Mouse (Mus musculus) cerebellum, postnatal 14 days (tissue): Measurements from ENCODE around the gene Igsf9b.
A peak's percentile ranks its signal among the peaks of the same experiment; 100 is the strongest.

ENCODE experiments used
- DNase-seq, 2 experiments: peaks; one replicate each; pipeline ENCODE4 v3.0.0; 2021; ENCODE audit warnings: mixed read lengths in 2 of 2

Gene Igsf9b

GRCm38 (mm10) chr9:27336962-27337636 is 38.1 kb downstream of the Igsf9b start:
- DNase-seq, result peak; percentile 71 to 72

GRCm38 (mm10) chr9:27339168-27339567 is 40.2 kb downstream of the Igsf9b start:
- no peak for DNase-seq

GRCm38 (mm10) chr9:27346541-27347269 is 47.7 kb downstream of the Igsf9b start:
- no peak for DNase-seq

GRCm38 (mm10) chr9:27353082-27353481 is 54.1 kb downstream of the Igsf9b start:
- DNase-seq, result no peak

GRCm38 (mm10) chr9:27357893-27358292 is 58.9 kb downstream of the Igsf9b start:
- DNase-seq, result no peak

- DNase-seq, result no peak
These were observed 68.2 kb downstream of the Igsf9b start for GRCm38 (mm10) chr9:27367231-27367630.

- DNase-seq, result peak in 1 of 2 experiments; percentile 35
These were observed 70.1 kb downstream of the Igsf9b start for GRCm38 (mm10) chr9:27369108-27369507.

- peak in 1 of 2 experiments; percentile 54 for DNase-seq
These were observed 76.7 kb downstream of the Igsf9b start for GRCm38 (mm10) chr9:27375746-27376145.

GRCm38 (mm10) chr9:27386951-27387350 is 87.9 kb downstream of the Igsf9b start:
- peak; percentile 85 to 92 for DNase-seq

- no peak for DNase-seq
These were observed 97.5 kb downstream of the Igsf9b start, which contains the start of gene Spata19 for GRCm38 (mm10) chr9:27396500-27396899. Spata19 (plus strand) TSS chr9:27396800.

GRCm38 (mm10) chr9:27401169-27401568 is 102.2 kb downstream of the Igsf9b start:
- DNase-seq, result no peak
